Mouse (Mus musculus) liver, postnatal 0 days (tissue): ENCODE measurements at regions not wholly inside any gene's neighbourhood (a gene's known extent, or its start where the extent isn't known, plus 50 kb on each side); places are given as distances from the start of the nearest gene placed in this dataset.

ENCODE experiments used
- ATAC-seq: fragments of 200-750 bp; cut with Nextera tagmentation; 2 replicates; pipeline ENCODE4 v1.8.0; 2017; ENCODE audit warnings: mild to moderate bottlenecking, moderate library complexity
- DNase-seq: peaks from one replicate; pipeline ENCODE4 v3.0.0-alpha.2; 2016
- H3K27ac ChIP-seq: fragments of 300-500 bp; sonication (generic); 2 replicates; pipeline ENCODE4 v1.5.1; 2014; ENCODE audit warnings: antibody characterized with exemption, moderate library complexity, mild to moderate bottlenecking, low read depth
- H3K27me3 ChIP-seq: fragments of 300-500 bp; sonication (generic); 2 replicates; pipeline ENCODE4 v1.6.1; 2014; ENCODE audit warnings: low read length, control low read depth, mixed read lengths; ENCODE audit not compliant: insufficient read depth
- H3K36me3 ChIP-seq: fragments of 300-500 bp; sonication (generic); replicated peaks from 2 replicates; pipeline ENCODE4 v1.6.1; 2014; ENCODE audit warnings: mild to moderate bottlenecking, control low read depth, low read length, moderate library complexity, mixed read lengths; ENCODE audit not compliant: insufficient read depth
- H3K4me1 ChIP-seq: fragments of 300-500 bp; sonication (generic); 2 replicates; pipeline ENCODE4 v1.6.1; 2014; ENCODE audit warnings: antibody characterized with exemption, mild to moderate bottlenecking, control low read depth; ENCODE audit not compliant: insufficient read depth
- H3K4me2 ChIP-seq: fragments of 300-500 bp; sonication (generic); 2 replicates; pipeline ENCODE4 v1.6.1; 2014; ENCODE audit warnings: low read depth, mild to moderate bottlenecking, low read length, moderate library complexity, mixed read lengths
- H3K4me3 ChIP-seq: fragments of 300-500 bp; sonication (generic); 2 replicates; pipeline ENCODE4 v1.5.1; 2014; ENCODE audit warnings: low read depth, low read length
- H3K9ac ChIP-seq: fragments of 300-500 bp; sonication (generic); replicated peaks from 2 replicates; pipeline ENCODE4 v1.6.1; 2014; ENCODE audit warnings: mild to moderate bottlenecking, moderate library complexity
- H3K9me3 ChIP-seq: fragments of 300-500 bp; sonication (generic); 2 replicates; pipeline ENCODE4 v1.6.1; 2016; ENCODE audit warnings: mild to moderate bottlenecking, control low read depth, low read length, mixed read lengths
- CTCF ChIP-seq: sonication (generic); IDR thresholded peaks from 2 replicates; pipeline ENCODE4 v1.5.1; 2016; ENCODE audit warnings: antibody characterized with exemption, low read depth
- EP300 ChIP-seq: IDR thresholded peaks from 2 replicates; pipeline ENCODE4 v1.6.1; 2016; ENCODE audit warnings: antibody characterized with exemption, low read depth, mild to moderate bottlenecking
- WGBS: fragments of 180-500 bp; shearing (Covaris S2); extraction: QIAGEN DNeasy Blood & Tissue Kit; methylation state at CpG from one replicate; pipeline ENCODE4 v1.1.7; 2014; ENCODE audit not compliant: insufficient replicate concordance; 5-methylcytosine and 5-hydroxymethylcytosine counted together

- no peak for TF ChIP-seq EP300
- TF ChIP-seq CTCF = no peak
- H3K4me3 ChIP-seq = no peak overlapping the region
- H3K9me3 ChIP-seq = no peaks in the 10 kb centered on the region
- no peaks in the 10 kb centered on the region for H3K27me3 ChIP-seq
- ATAC-seq = no peak
- H3K36me3 ChIP-seq = no peaks in the 10 kb centered on the region
- no peak overlapping the region for H3K27ac ChIP-seq
- DNase-seq = no peak
- H3K9ac ChIP-seq = no peak overlapping the region
- no peaks in the 10 kb centered on the region for H3K4me1 ChIP-seq
- H3K4me2 ChIP-seq = no peak overlapping the region
- 66% methylated on average over 2 of the region's 2 CpGs for WGBS
These were observed 92.9 kb upstream of the Paqr3 start for GRCm38 (mm10) chr5:97204337-97204736.

GRCm38 (mm10) chr5:97203646-97204045 lies 92.2 kb upstream of the Paqr3 start:
- Histone ChIP-seq H3K27ac (no peak overlapping the region), H3K4me3 (no peak overlapping the region), H3K9me3 (no peaks in the 10 kb centered on the region), H3K4me2 (no peak overlapping the region), H3K9ac (no peak overlapping the region), H3K36me3 (no peaks in the 10 kb centered on the region), H3K4me1 (no peaks in the 10 kb centered on the region), H3K27me3 (no peaks in the 10 kb centered on the region)
- TF ChIP-seq CTCF (no peak), EP300 (no peak)
- DNase-seq (no peak), ATAC-seq (no peak)
- WGBS = 78% methylated on average over 1 of the region's 1 CpGs

GRCm38 (mm10) chr5:97202557-97202956 lies 91.2 kb upstream of the Paqr3 start:
- no peak for TF ChIP-seq EP300
- Histone ChIP-seq H3K27ac (no peak overlapping the region), H3K4me2 (no peak overlapping the region), H3K4me3 (no peak overlapping the region), H3K4me1 (no peaks in the 10 kb centered on the region), H3K9me3 (no peaks in the 10 kb centered on the region), H3K9ac (no peak overlapping the region), H3K27me3 (no peaks in the 10 kb centered on the region), H3K36me3 (no peaks in the 10 kb centered on the region)
- WGBS = 60% methylated on average over 3 of the region's 3 CpGs
- ATAC-seq (no peak), DNase-seq (no peak)

GRCm38 (mm10) chr5:97200655-97201054 lies 89.3 kb upstream of the Paqr3 start:
- ATAC-seq = no peak
- no peaks in the 10 kb centered on the region for H3K27me3 ChIP-seq

GRCm38 (mm10) chr5:97195281-97195660 lies 83.9 kb upstream of the Paqr3 start:
- DNase-seq = no peak
- no peak overlapping the region for H3K9ac ChIP-seq
- no peaks in the 10 kb centered on the region for H3K4me1 ChIP-seq
- H3K36me3 ChIP-seq = no peaks in the 10 kb centered on the region
- H3K4me3 ChIP-seq = no peak overlapping the region
- H3K4me2 ChIP-seq = no peak overlapping the region
- H3K27ac ChIP-seq = no peak overlapping the region
- no peak for ATAC-seq
- no peaks in the 10 kb centered on the region for H3K27me3 ChIP-seq
- 71% methylated on average over 10 of the region's 10 CpGs for WGBS
- no peaks in the 10 kb centered on the region for H3K9me3 ChIP-seq
- no peak for TF ChIP-seq CTCF
- no peak for TF ChIP-seq EP300

More at GRCm38 (mm10) chr5:97200655-97201054, 89.3 kb upstream of the Paqr3 start:
- Histone ChIP-seq H3K4me2 (no peak overlapping the region), H3K9ac (no peak overlapping the region), H3K36me3 (no peaks in the 10 kb centered on the region), H3K4me1 (no peaks in the 10 kb centered on the region), H3K27ac (no peak overlapping the region), H3K9me3 (no peaks in the 10 kb centered on the region), H3K4me3 (no peak overlapping the region)
- DNase-seq = no peak
- WGBS = 64% methylated on average over 4 of the region's 4 CpGs
- TF ChIP-seq CTCF (no peak), EP300 (no peak)

- no peak overlapping the region for H3K4me2 ChIP-seq
- H3K4me1 ChIP-seq = no peaks in the 10 kb centered on the region
- H3K9me3 ChIP-seq = no peaks in the 10 kb centered on the region
- no peak overlapping the region for H3K27ac ChIP-seq
- no peak for ATAC-seq
- H3K36me3 ChIP-seq = no peaks in the 10 kb centered on the region
- TF ChIP-seq EP300 = no peak
- no peak for TF ChIP-seq CTCF
- H3K4me3 ChIP-seq = no peak overlapping the region
- H3K9ac ChIP-seq = no peak overlapping the region
- no peak for DNase-seq
- H3K27me3 ChIP-seq = no peaks in the 10 kb centered on the region
- WGBS = 74% methylated on average over 11 of the region's 11 CpGs
These were observed 83.4 kb upstream of the Paqr3 start for GRCm38 (mm10) chr5:97194656-97195280.

- 82% methylated on average over 13 of the region's 13 CpGs for WGBS
- no peaks in the 10 kb centered on the region for H3K36me3 ChIP-seq
- no peak for ATAC-seq
- no peak for TF ChIP-seq CTCF
- no peak for TF ChIP-seq EP300
- H3K9ac ChIP-seq = no peak overlapping the region
- H3K9me3 ChIP-seq = no peaks in the 10 kb centered on the region
- no peaks in the 10 kb centered on the region for H3K4me1 ChIP-seq
- no peak overlapping the region for H3K4me2 ChIP-seq
- H3K27ac ChIP-seq = no peak overlapping the region
- no peak overlapping the region for H3K4me3 ChIP-seq
- DNase-seq = no peak
- H3K27me3 ChIP-seq = no peaks in the 10 kb centered on the region
These were observed 81.3 kb upstream of the Paqr3 start for GRCm38 (mm10) chr5:97192656-97193055.
